Mouse (Mus musculus) hindbrain, postnatal 0 days (tissue): Measurements from ENCODE around the gene Vmn1r11. TPM values are rescaled to one million over a fixed set of nuclear protein-coding genes. Genes with fewer than 3 reads are reported as not detected.

Experiments
- ATAC-seq: fragments of 200-750 bp; cut with Nextera tagmentation; 2 replicates; pipeline ENCODE4 v1.8.0; 2017; ENCODE audit warnings: mild to moderate bottlenecking, moderate TSS enrichment, moderate library complexity
- DNase-seq: peaks from one replicate; pipeline ENCODE4 v3.0.0-alpha.2; 2015; ENCODE audit warnings: low spot score
- H3K27ac ChIP-seq: fragments of 300-500 bp; sonication (generic); 2 replicates; pipeline ENCODE4 v1.5.1; 2014; ENCODE audit warnings: mild to moderate bottlenecking
- H3K27me3 ChIP-seq: fragments of 300-500 bp; sonication (generic); 2 replicates; pipeline ENCODE4 v1.6.1; 2014; ENCODE audit warnings: low read length, mixed read lengths; ENCODE audit not compliant: insufficient read depth
- H3K36me3 ChIP-seq: fragments of 300-500 bp; sonication (generic); 2 replicates; pipeline ENCODE4 v1.6.1; 2014; ENCODE audit warnings: low read length, mixed read lengths; ENCODE audit not compliant: insufficient read depth
- H3K4me1 ChIP-seq: fragments of 300-500 bp; sonication (generic); 2 replicates; pipeline ENCODE4 v1.6.1; 2014; ENCODE audit warnings: antibody characterized with exemption, low read length, mixed read lengths; ENCODE audit not compliant: insufficient read depth
- H3K4me2 ChIP-seq: fragments of 300-500 bp; sonication (generic); 2 replicates; pipeline ENCODE4 v1.6.1; 2014; ENCODE audit warnings: low read depth, mild to moderate bottlenecking, low read length, moderate library complexity, mixed read lengths
- H3K4me3 ChIP-seq: fragments of 300-500 bp; sonication (generic); 2 replicates; pipeline ENCODE4 v1.5.1; 2014; ENCODE audit warnings: low read length
- H3K9ac ChIP-seq: fragments of 300-500 bp; sonication (generic); replicated peaks from 2 replicates; pipeline ENCODE4 v1.6.1; 2014; ENCODE audit warnings: mild to moderate bottlenecking, low read length, moderate library complexity, mixed read lengths
- H3K9me3 ChIP-seq: fragments of 300-500 bp; sonication (generic); 2 replicates; pipeline ENCODE4 v1.6.1; 2016; ENCODE audit warnings: low read length, mixed read lengths
- CTCF ChIP-seq: IDR thresholded peaks from 2 replicates; pipeline ENCODE4 v1.5.1; 2016; ENCODE audit warnings: antibody characterized with exemption, control low read depth, low read depth
- WGBS: fragments of 180-500 bp; shearing (Covaris S2); extraction: QIAGEN DNeasy Blood & Tissue Kit; methylation state at CpG from one replicate; pipeline ENCODE4 v1.1.7; 2014; 5-methylcytosine and 5-hydroxymethylcytosine counted together
- polyA plus RNA-seq: library from polyadenylated mRNA; unstranded; fragments of >200 nt; fragmentation: Nextera tagmentation; extraction: Ambion mirVana; gene quantifications from 2 replicates; pipeline ENCODE4 v1.2.1, GENCODE M21; 2015
- total RNA-seq: library from RNA; depleted of rRNA; stranded (reverse); fragments of >200 nt; gene quantifications from 2 replicates; pipeline ENCODE4 v1.2.3, GENCODE M21; 2014; rRNA removed

Vmn1r11 gene
- total RNA-seq (not detected in 2 replicates), polyA plus RNA-seq (not detected in 2 replicates)

GRCm38 (mm10) chr6:57133155-57133554 is at the start of gene Vmn1r11:
Gene Vmn1r11 (plus strand): TSS chr6:57133455.
- Histone ChIP-seq H3K4me1 (no peaks in the 10 kb centered on the region), H3K27ac (no peak within 1 kb of the TSS), H3K9ac (no peak within 1 kb of the TSS), H3K4me3 (no peak within 1 kb of the TSS), H3K27me3 (no peaks in the 10 kb centered on the region), H3K36me3 (no peaks in the 10 kb centered on the region), H3K9me3 (no peaks in the 10 kb centered on the region), H3K4me2 (no peak within 1 kb of the TSS)
- 79% methylated on average over 1 of the region's 1 CpGs for WGBS
- TF ChIP-seq CTCF = no peak
- DNase-seq (no peak), ATAC-seq (no peak)

- no peak overlapping the region for H3K4me3 ChIP-seq
- peak; percentile 16; the same call in 1 of the 2 replicates for TF ChIP-seq CTCF
- H3K27ac ChIP-seq = no peak overlapping the region
- DNase-seq (peak; percentile 2), ATAC-seq (no peak)
- WGBS = 82% methylated on average over 1 of the region's 1 CpGs
- no peaks in the 10 kb centered on the region for H3K9me3 ChIP-seq
- no peaks in the 10 kb centered on the region for H3K27me3 ChIP-seq
- no peaks in the 10 kb centered on the region for H3K36me3 ChIP-seq
- no peak overlapping the region for H3K4me2 ChIP-seq
- no peaks in the 10 kb centered on the region for H3K4me1 ChIP-seq
- H3K9ac ChIP-seq = no peak overlapping the region
Measured at GRCm38 (mm10) chr6:57106358-57106757, 26.9 kb upstream of the Vmn1r11 start.

GRCm38 (mm10) chr6:57109154-57109553 is 24.1 kb upstream of the Vmn1r11 start, which contains the start of gene Vmn1r10:
Gene Vmn1r10 (plus strand): TSS chr6:57109454.
- Histone ChIP-seq H3K9ac (no peak within 1 kb of the TSS), H3K4me1 (no peaks in the 10 kb centered on the region), H3K36me3 (no peaks in the 10 kb centered on the region), H3K27me3 (no peaks in the 10 kb centered on the region), H3K27ac (no peak within 1 kb of the TSS), H3K4me2 (no peak within 1 kb of the TSS), H3K4me3 (no peak within 1 kb of the TSS), H3K9me3 (no peaks in the 10 kb centered on the region)
- DNase-seq (no peak), ATAC-seq (no peak)
- TF ChIP-seq CTCF = no peak
- 85% methylated on average over 3 of the region's 3 CpGs for WGBS

GRCm38 (mm10) chr6:57156619-57157018 is 23.4 kb downstream of the Vmn1r11 start, which contains the start of gene Vmn1r12:
Gene Vmn1r12 (plus strand): TSS chr6:57156919.
- no peaks in the 10 kb centered on the region for H3K4me1 ChIP-seq
- no peak for DNase-seq
- no peak within 1 kb of the TSS for H3K27ac ChIP-seq
- no peaks in the 10 kb centered on the region for H3K27me3 ChIP-seq
- no peaks in the 10 kb centered on the region for H3K36me3 ChIP-seq
- H3K4me2 ChIP-seq = no peak within 1 kb of the TSS
- H3K9ac ChIP-seq = no peak within 1 kb of the TSS
- H3K4me3 ChIP-seq = no peak within 1 kb of the TSS
- ATAC-seq = no peak
- TF ChIP-seq CTCF = no peak
- no peaks in the 10 kb centered on the region for H3K9me3 ChIP-seq
- 87% methylated on average over 2 of the region's 2 CpGs for WGBS

Other genes with a start within 250 kb of the Vmn1r11 start
- 38.4 and 83.8 TPM in 2 replicates for gene Nt5c3, start 209.5 kb upstream of the Vmn1r11 start, total RNA-seq
- gene Nt5c3, start 209.5 kb upstream of the Vmn1r11 start, polyA plus RNA-seq = 153 and 155 TPM in 2 replicates
- 0.37 TPM in 1 of 2 replicates, not detected in the other for gene Vmn1r4, start 209.4 kb upstream of the Vmn1r11 start, total RNA-seq
- gene Vmn1r4, start 209.4 kb upstream of the Vmn1r11 start, polyA plus RNA-seq = 0.46 and 0.58 TPM in 2 replicates
- 0.04 TPM in 1 of 2 replicates, not detected in the other for gene Vmn1r5, start 163.2 kb upstream of the Vmn1r11 start, total RNA-seq
- not detected in 2 replicates for gene Vmn1r5, start 163.2 kb upstream of the Vmn1r11 start, polyA plus RNA-seq
- gene Vmn1r6, start 136.2 kb upstream of the Vmn1r11 start, total RNA-seq = not detected in 2 replicates
- gene Vmn1r6, start 136.2 kb upstream of the Vmn1r11 start, polyA plus RNA-seq = not detected in 2 replicates
- not detected in 2 replicates for gene Vmn1r7, start 108.1 kb upstream of the Vmn1r11 start, total RNA-seq
- not detected in 2 replicates for gene Vmn1r7, start 108.1 kb upstream of the Vmn1r11 start, polyA plus RNA-seq
- not detected in 2 replicates for gene Vmn1r8, start 101.2 kb upstream of the Vmn1r11 start, total RNA-seq
- not detected in 2 replicates for gene Vmn1r8, start 101.2 kb upstream of the Vmn1r11 start, polyA plus RNA-seq
- gene Vmn1r9, start 66.7 kb upstream of the Vmn1r11 start, total RNA-seq = not detected in 2 replicates
- not detected in 2 replicates for gene Vmn1r9, start 66.7 kb upstream of the Vmn1r11 start, polyA plus RNA-seq
- gene Vmn1r10, start 24.0 kb upstream of the Vmn1r11 start, total RNA-seq = not detected in 2 replicates
- gene Vmn1r10, start 24.0 kb upstream of the Vmn1r11 start, polyA plus RNA-seq = not detected in 2 replicates
- not detected in 2 replicates for gene Vmn1r12, start 23.5 kb downstream of the Vmn1r11 start, total RNA-seq
- not detected in 2 replicates for gene Vmn1r12, start 23.5 kb downstream of the Vmn1r11 start, polyA plus RNA-seq
- not detected in 2 replicates for gene Vmn1r13, start 69.8 kb downstream of the Vmn1r11 start, total RNA-seq
- not detected in 2 replicates for gene Vmn1r13, start 69.8 kb downstream of the Vmn1r11 start, polyA plus RNA-seq
- gene Vmn1r14, start 98.2 kb downstream of the Vmn1r11 start, total RNA-seq = not detected in 2 replicates
- gene Vmn1r14, start 98.2 kb downstream of the Vmn1r11 start, polyA plus RNA-seq = not detected in 2 replicates
- not detected in 2 replicates for gene Vmn1r15, start 124.5 kb downstream of the Vmn1r11 start, total RNA-seq
- gene Vmn1r15, start 124.5 kb downstream of the Vmn1r11 start, polyA plus RNA-seq = not detected in 2 replicates
- gene Vmn1r16, start 196.0 kb downstream of the Vmn1r11 start, total RNA-seq = not detected in 2 replicates
- gene Vmn1r16, start 196.0 kb downstream of the Vmn1r11 start, polyA plus RNA-seq = not detected in 2 replicates
- gene Vmn1r17, start 230.3 kb downstream of the Vmn1r11 start, total RNA-seq = not detected in 2 replicates
- not detected in 2 replicates for gene Vmn1r17, start 230.3 kb downstream of the Vmn1r11 start, polyA plus RNA-seq